Mouse (Mus musculus): ENCODE results near the gene Bri3. TPM values are rescaled to one million over a fixed set of nuclear protein-coding genes. Genes with fewer than 3 reads are reported as not detected.
"Not testable (repeated sequence)": the region's sequence is repeated elsewhere in the genome, so short reads cannot be mapped to it uniquely, and the experiment has no call there.

Gene Bri3
- total RNA-seq, 2 experiments from 2014 or later = 64.7 to 65.3 TPM

GRCm38 (mm10) chr5:144338787-144339186 is 94.5 kb downstream of the Bri3 start:
- Histone ChIP-seq H3K4me3 (no peak overlapping the region), H3K27ac (no peak overlapping the region)
- no peak for DNase-seq (ENCODE audit: low spot score in 2 of 2)
- TF ChIP-seq CTCF (conservative IDR thresholded peaks at IDR 0.05) = no peak

DNA sequence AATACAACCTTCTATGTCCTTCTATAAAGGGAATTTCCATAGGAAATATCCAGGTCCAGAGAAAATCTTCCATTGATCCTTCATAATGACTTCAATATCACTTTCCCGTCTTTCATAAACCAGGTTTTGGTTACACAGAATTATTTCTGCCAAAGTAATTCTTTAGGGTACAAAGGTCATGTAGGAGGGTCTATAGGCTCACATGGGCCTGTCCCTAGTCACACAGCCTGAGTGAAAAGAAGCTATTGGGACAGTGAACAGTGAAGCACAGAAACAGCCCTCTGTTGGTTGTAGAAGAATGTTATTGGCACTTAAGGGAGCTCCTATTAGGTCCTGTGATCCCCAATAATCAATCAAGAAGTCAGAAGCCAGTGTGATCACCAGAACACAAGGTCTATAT is 96.8 kb downstream of the Bri3 start:
- no peak overlapping the region for H3K27ac ChIP-seq
- DNase-seq (ENCODE audit: low spot score in 2 of 2) = no peak
- no peak overlapping the region for H3K4me3 ChIP-seq
- no peak for TF ChIP-seq CTCF (conservative IDR thresholded peaks at IDR 0.05)

- no peak overlapping the region for H3K27ac ChIP-seq
- H3K4me3 ChIP-seq = no peak overlapping the region
- DNase-seq (ENCODE audit: low spot score in 2 of 2) = no peak
- TF ChIP-seq CTCF (conservative IDR thresholded peaks at IDR 0.05) = no peak
These were observed 100.4 kb downstream of the Bri3 start for GRCm38 (mm10) chr5:144344592-144344991.

DNA sequence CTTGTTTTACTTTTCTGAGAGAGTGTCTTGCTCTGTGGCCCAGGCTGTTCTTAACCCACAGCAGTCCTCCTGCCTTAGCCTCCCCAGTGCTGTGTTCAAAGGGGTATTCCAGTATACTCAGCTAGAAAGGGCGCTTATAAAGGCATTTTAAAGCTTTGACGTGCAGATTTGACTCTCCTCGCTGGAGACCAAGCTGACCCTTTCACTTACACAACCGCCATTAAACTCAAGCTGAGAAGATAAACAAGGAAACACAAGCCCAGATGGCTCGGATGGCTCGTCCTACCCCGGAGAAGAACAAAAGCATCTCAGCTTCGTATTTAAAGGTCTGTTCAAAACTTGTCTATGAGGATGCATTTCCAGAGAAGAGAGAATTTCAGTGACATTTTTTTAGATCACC is 106.9 kb downstream of the Bri3 start:
- Histone ChIP-seq H3K27ac (no peak overlapping the region), H3K4me3 (no peak overlapping the region)
- no peak for TF ChIP-seq CTCF (conservative IDR thresholded peaks at IDR 0.05)
- DNase-seq (ENCODE audit: low spot score in 2 of 2) = no peak

DNA sequence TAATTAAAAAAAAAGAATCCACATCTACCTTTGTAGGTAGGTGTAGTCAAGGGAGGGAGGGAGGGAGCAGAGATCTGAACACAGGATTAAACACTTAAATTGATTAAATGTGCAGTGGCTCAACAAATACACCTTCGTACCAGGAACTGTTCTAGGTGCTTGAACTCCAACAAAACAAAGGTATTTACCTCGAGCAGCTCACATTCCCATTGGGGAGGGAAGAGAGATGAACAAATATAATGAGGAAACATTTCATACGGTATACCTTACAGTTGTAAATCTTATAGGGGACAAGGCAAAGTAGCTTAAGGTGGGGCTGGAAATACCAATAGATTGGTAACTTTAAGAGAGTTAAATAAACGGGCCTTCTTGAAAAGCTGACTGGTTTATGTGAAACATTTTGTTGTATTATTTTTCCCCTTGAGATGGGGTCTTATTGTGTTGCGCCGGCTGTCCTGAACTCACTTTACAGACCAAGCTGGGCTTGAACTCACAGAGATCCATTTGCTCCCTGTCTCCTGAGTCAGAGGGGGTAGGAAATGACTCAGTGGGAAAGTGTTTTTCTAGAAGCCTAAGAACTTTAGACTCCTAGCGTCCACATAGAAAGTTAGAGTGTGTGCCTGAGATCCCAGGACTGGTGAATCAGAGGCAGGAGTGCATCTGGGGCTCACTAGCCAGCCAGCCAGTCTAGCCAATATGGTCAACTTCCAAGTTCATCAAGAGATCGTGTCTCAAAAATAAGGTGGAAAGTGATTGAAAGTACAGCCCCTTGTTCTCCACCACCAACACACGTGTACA is 108.2 kb downstream of the Bri3 start:
- no peak for DNase-seq (ENCODE audit: low spot score in 2 of 2)
- Histone ChIP-seq H3K27ac (no peak overlapping the region), H3K4me3 (no peak overlapping the region)
- no peak for TF ChIP-seq CTCF (conservative IDR thresholded peaks at IDR 0.05)

DNA sequence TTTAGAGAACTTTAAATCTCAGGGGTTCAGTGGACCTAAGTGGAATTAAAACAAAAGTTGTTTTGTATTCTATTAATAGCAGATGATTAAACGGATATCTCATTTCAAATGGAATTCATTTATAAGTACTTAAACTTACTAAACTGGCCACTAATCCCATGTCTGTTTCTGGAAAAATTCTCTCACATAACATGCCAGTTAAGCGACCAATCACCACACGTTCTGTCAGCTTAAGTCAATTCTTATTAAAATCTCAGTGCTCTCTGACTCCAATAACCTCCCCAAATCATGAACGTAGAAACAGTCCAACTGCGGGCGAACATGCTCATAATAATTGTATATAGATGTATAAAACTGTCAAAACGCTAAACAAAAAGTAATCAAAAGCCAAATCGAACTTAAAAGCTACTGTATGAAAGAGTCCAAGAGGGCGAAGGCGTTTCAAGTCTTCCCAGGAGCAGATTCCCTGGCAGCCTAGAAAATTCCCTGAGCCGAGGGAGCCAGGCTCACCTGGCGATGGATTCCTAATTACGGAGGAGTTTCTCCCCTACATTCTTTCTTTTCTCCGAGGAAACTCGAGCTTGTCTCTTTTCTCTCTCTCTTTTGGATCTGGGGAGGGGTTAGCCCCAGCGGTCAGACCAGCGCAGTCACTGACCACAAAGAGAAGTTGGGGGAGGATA is 112.7 kb downstream of the Bri3 start:
- no peak for DNase-seq (ENCODE audit: low spot score in 2 of 2)
- Histone ChIP-seq H3K4me3 (peak overlapping the region; percentile 52), H3K27ac (no peak overlapping the region)
- no peak for TF ChIP-seq CTCF (conservative IDR thresholded peaks at IDR 0.05)

GRCm38 (mm10) chr5:144357551-144357880 is 113.3 kb downstream of the Bri3 start:
- DNase-seq (ENCODE audit: low spot score in 2 of 2) = no peak
- peak overlapping the region; percentile 52 for H3K4me3 ChIP-seq
- TF ChIP-seq CTCF (conservative IDR thresholded peaks at IDR 0.05) = no peak
- no peak overlapping the region for H3K27ac ChIP-seq

DNA sequence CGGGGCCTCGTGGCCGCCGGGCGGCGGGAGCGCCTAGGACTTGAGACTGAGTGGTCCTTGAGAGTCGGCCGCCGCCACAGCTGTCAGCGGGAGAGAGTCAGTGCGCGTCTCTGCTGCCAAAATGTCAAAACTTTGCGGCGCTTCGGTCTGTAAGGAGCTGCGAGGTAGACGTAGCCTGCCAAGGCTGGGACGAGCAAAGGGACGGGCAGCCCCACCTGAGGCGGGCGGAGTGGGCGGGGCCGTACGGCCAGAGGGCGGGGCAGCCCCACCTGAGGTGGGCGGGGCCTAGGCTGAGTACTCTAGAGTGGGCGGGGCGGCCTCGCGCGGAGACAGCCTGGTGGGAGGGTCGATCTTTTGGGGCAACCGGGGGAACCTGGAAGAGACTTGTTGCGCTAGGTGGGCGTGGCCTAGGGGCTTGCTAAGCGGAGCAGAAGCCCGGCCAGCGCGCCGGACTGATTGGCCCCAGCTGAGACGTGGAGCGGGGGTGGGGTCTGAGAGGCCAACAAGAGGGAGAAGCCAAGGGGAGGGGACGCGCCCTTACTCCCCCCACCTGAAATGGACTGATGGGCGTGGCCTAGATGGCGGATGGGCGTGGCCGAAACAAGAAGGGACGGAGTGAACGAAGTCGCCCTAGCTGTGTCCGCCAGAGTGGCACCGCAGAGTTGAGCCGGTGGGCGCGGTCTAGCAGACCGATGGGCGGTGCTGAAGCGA is 113.8 kb downstream of the Bri3 start, which contains the start of gene Baiap2l1:
Baiap2l1 (minus strand) TSS at position 232 of the 711 bp plus-strand sequence.
- no peak within 1 kb of the TSS for H3K27ac ChIP-seq
- TF ChIP-seq CTCF (conservative IDR thresholded peaks at IDR 0.05) = no peak
- peak; percentile 5 to 10 for DNase-seq (ENCODE audit: low spot score in 2 of 2)
- peak within 1 kb of the TSS; percentile 52 for H3K4me3 ChIP-seq

GRCm38 (mm10) chr5:144358592-144358917 is 114.3 kb downstream of the Bri3 start:
- Histone ChIP-seq H3K27ac (no peak overlapping the region), H3K4me3 (peak overlapping the region; percentile 52)
- no peak for TF ChIP-seq CTCF (conservative IDR thresholded peaks at IDR 0.05)
- DNase-seq (ENCODE audit: low spot score in 2 of 2) = no peak

GRCm38 (mm10) chr5:144359886-144360285 is 115.6 kb downstream of the Bri3 start:
- DNase-seq (ENCODE audit: low spot score in 2 of 2) = no peak
- no peak for TF ChIP-seq CTCF (conservative IDR thresholded peaks at IDR 0.05)
- no peak overlapping the region for H3K27ac ChIP-seq
- H3K4me3 ChIP-seq = no peak overlapping the region

DNA sequence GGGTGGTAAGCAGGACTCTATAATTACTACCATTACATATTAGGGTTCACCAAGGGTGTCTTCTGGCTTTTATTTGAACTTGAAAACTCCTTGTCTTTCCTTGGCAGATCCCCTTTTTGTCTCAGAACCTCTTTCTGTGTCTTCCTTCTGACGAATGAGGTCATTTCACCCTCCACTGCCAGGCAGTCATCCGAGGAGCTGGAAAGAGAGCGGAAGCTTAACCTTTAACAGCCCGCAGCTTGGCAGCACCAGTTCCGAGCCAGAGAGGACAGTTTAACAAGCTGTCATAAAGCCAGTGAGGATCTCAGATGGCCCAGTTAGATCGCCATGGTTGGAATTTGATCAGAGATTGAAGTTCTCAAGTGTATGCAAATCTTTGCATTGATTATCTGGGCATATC is 116.1 kb downstream of the Bri3 start:
- no peak for DNase-seq (ENCODE audit: low spot score in 2 of 2)
- TF ChIP-seq CTCF (conservative IDR thresholded peaks at IDR 0.05) = no peak
- no peak overlapping the region for H3K4me3 ChIP-seq
- no peak overlapping the region for H3K27ac ChIP-seq

- no peak for TF ChIP-seq CTCF (conservative IDR thresholded peaks at IDR 0.05)
- DNase-seq (ENCODE audit: low spot score in 2 of 2) = no peak
- H3K4me3 ChIP-seq = no peak overlapping the region
- H3K27ac ChIP-seq = no peak overlapping the region
These were observed 120.6 kb downstream of the Bri3 start for GRCm38 (mm10) chr5:144364680-144365357.

DNA sequence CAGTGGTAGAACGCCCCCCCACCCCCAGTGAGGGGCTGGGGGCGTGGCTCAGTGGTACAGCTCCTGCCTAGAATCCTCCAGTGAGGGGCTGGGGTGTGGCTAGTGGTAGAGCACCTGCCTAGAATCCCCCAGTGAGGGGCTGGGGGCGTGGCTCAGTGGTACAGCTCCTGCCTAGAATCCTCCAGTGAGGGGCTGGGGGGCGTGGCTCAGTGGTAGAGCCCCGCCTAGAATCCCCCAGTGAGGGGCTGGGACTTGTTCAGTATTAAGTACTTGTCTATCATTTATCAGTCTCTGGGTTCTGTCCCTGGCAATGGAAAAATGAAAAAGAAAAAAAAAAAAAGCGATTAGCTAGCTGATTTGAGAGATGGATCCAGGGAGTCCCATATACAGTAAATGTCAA is 122.3 kb downstream of the Bri3 start:
- DNase-seq (ENCODE audit: low spot score in 2 of 2); H3K27ac ChIP-seq; H3K4me3 ChIP-seq: not testable (repeated sequence)

Measured in layer of hippocampus, adult 2 months (tissue).